Mouse (Mus musculus): ENCODE measurements around the gene Jmjd1c.

Jmjd1c gene

GRCm38 (mm10) chr10:67247145-67247544 is 151.2 kb downstream of the Jmjd1c start:
- DNase-seq (ENCODE audit: low read depth): peak; percentile 48

- no peak for DNase-seq (ENCODE audit: low read depth)
These were observed 153.6 kb downstream of the Jmjd1c start for GRCm38 (mm10) chr10:67249486-67249885.

- DNase-seq (ENCODE audit: low read depth): no peak
These were observed 154.9 kb downstream of the Jmjd1c start for GRCm38 (mm10) chr10:67250846-67251245.

- DNase-seq (ENCODE audit: low read depth): no peak
These were observed 156.4 kb downstream of the Jmjd1c start for GRCm38 (mm10) chr10:67252353-67252752.

- DNase-seq (ENCODE audit: low read depth): no peak
These were observed 157.2 kb downstream of the Jmjd1c start for GRCm38 (mm10) chr10:67253115-67253514.

- peak; percentile 41 for DNase-seq (ENCODE audit: low read depth)
These were observed 168.9 kb downstream of the Jmjd1c start for GRCm38 (mm10) chr10:67264852-67265251.

GRCm38 (mm10) chr10:67275916-67276315 is 180.0 kb downstream of the Jmjd1c start:
- DNase-seq (ENCODE audit: low read depth): no peak

- no peak for DNase-seq (ENCODE audit: low read depth)
These were observed 185.9 kb downstream of the Jmjd1c start for GRCm38 (mm10) chr10:67281852-67282251.

GRCm38 (mm10) chr10:67282531-67282930 is 186.6 kb downstream of the Jmjd1c start:
- DNase-seq (ENCODE audit: low read depth): no peak

GRCm38 (mm10) chr10:67283516-67283915 is 187.6 kb downstream of the Jmjd1c start:
- DNase-seq (ENCODE audit: low read depth): no peak

GRCm38 (mm10) chr10:67284311-67284710 is 188.4 kb downstream of the Jmjd1c start:
- DNase-seq (ENCODE audit: low read depth): no peak

GRCm38 (mm10) chr10:67284761-67285175 is 188.8 kb downstream of the Jmjd1c start:
- no peak for DNase-seq (ENCODE audit: low read depth)

- DNase-seq (ENCODE audit: low read depth): peak; percentile 71
These were observed 189.4 kb downstream of the Jmjd1c start, which contains the start of gene Nrbf2 for GRCm38 (mm10) chr10:67285176-67285814. Gene Nrbf2, minus strand, starts transcription at chr10:67285305.

- DNase-seq (ENCODE audit: low read depth): no peak
These were observed 192.0 kb downstream of the Jmjd1c start for GRCm38 (mm10) chr10:67287877-67288276.

GRCm38 (mm10) chr10:67290622-67291021 is 194.7 kb downstream of the Jmjd1c start:
- DNase-seq (ENCODE audit: low read depth): no peak

GRCm38 (mm10) chr10:67291087-67291486 is 195.2 kb downstream of the Jmjd1c start:
- DNase-seq (ENCODE audit: low read depth): no peak

- no peak for DNase-seq (ENCODE audit: low read depth)
These were observed 199.4 kb downstream of the Jmjd1c start for GRCm38 (mm10) chr10:67295331-67295730.

- no peak for DNase-seq (ENCODE audit: low read depth)
These were observed 200.1 kb downstream of the Jmjd1c start for GRCm38 (mm10) chr10:67295938-67296466.

GRCm38 (mm10) chr10:67296482-67297152 is 200.7 kb downstream of the Jmjd1c start:
- no peak for DNase-seq (ENCODE audit: low read depth)

GRCm38 (mm10) chr10:67297175-67297855 is 201.4 kb downstream of the Jmjd1c start:
- DNase-seq (ENCODE audit: low read depth): no peak

GRCm38 (mm10) chr10:67298856-67299255 is 202.9 kb downstream of the Jmjd1c start:
- DNase-seq (ENCODE audit: low read depth): no peak

- DNase-seq (ENCODE audit: low read depth): no peak
These were observed 203.4 kb downstream of the Jmjd1c start for GRCm38 (mm10) chr10:67299285-67299684.

- no peak for DNase-seq (ENCODE audit: low read depth)
These were observed 205.1 kb downstream of the Jmjd1c start for GRCm38 (mm10) chr10:67301046-67301445.
